In genomic region chr11:69763551-69763950, GRCm38 (mm10) we compare ENCODE assay signal across 16 mouse cellular contexts. TPM values are rescaled to one million over a fixed set of nuclear protein-coding genes. Genes with fewer than 3 reads are reported as not detected.
A peak's percentile ranks its signal among the peaks of the same experiment; 100 is the strongest.
DNase-seq lines count a peak whose midpoint lies in the region; ATAC-seq and TF ChIP-seq lines count a peak whose summit lies in the region.
"Had no signal": no experiment of that assay in that cellular context is flagged by ENCODE, and none has a peak within 500 bp of the region (broad histone marks: within the 10 kb centered on the region; RNA-seq: fewer than 3 reads in every experiment).

No protein-coding gene starts in this region.

- TF ChIP-seq CTCF in left cerebral cortex, adult 2 months (IDR thresholded peaks at IDR 0.05), result peak; percentile 27

- intact Hi-C loops in left cerebral cortex, adult 2 months (cut with DNase I), result no loop called here
- intact Hi-C loops in left cerebral cortex, postnatal 4 days (cut with DNase I), result loop anchor here (5.0 kb wide), 1 partner anchor 39 kb away; the partner anchor contains the start of gene Fgf11

- ATAC-seq in CD4-positive, CD25-positive, alpha-beta regulatory T cell, adult 4 months, result no peak

- peak; percentile 50 for DNase-seq in CD4-positive, CD25-positive, alpha-beta regulatory T cell, adult 2 months (ENCODE audit: low read depth, low spot score)
- DNase-seq in left cerebral cortex, adult 2 months (ENCODE audit: extremely low spot score in 1 of 2, low spot score in 2 of 2), result no peak
- DNase-seq in left cerebral cortex, postnatal 4 days, result no peak
- DNase-seq in thymus, postnatal 4 days, result peak; percentile 48
- no peak for DNase-seq in thymus, adult 18-20 months
- DNase-seq in adrenal gland, adult 2 months, result no peak
- no peak for DNase-seq in adrenal gland, adult 8-10 months
- DNase-seq: cerebellum, postnatal 36 days; spleen, adult 18-20 months; thymus, postnatal 36 days had no signal

- H3K27ac ChIP-seq in left cerebral cortex, adult 2 months, result no peak overlapping the region
- H3K27ac ChIP-seq: forebrain, embryonic 10.5 days had no signal

- no peak overlapping the region for H3K4me3 ChIP-seq in left cerebral cortex, adult 2 months
- H3K4me3 ChIP-seq: forebrain, embryonic 10.5 days had no signal

RNA-seq across cellular contexts. Expression of gene Slc35g3, which starts 1.8 kb away (rescaled TPM):
- polyA plus RNA-seq in CD4-positive, CD25-positive, alpha-beta regulatory T cell, adult 4 months (2017; shearing (Covaris generic)), result not detected
- not detected for total RNA-seq in left cerebral cortex, adult 2 months (2021)
- total RNA-seq in left cerebral cortex, postnatal 4 days (2021), result not detected
- not detected for total RNA-seq in adrenal gland, adult 2 months (2021)
- polyA plus RNA-seq in adrenal gland, adult 2 months (2012; rRNA removed), result not detected in 2 replicates
- total RNA-seq in adrenal gland, adult 8-10 months (2022), result not detected
- total RNA-seq: gastrocnemius, adult 18-20 months; left cerebral cortex, postnatal 10 days had no signal
- polyA plus RNA-seq: forebrain, embryonic 10.5 days; heart, embryonic 14.5 days; large intestine, adult 2 months had no signal

RNA-seq across cellular contexts. Expression of gene Zbtb4, which starts 2.2 kb away (rescaled TPM):
- 10 to 100 TPM; 11.2 to 11.8 TPM for polyA plus RNA-seq in CD4-positive, CD25-positive, alpha-beta regulatory T cell, adult 4 months (2017; shearing (Covaris generic))
- 100 to 1,000 TPM; 134 to 167 TPM for total RNA-seq in left cerebral cortex, adult 2 months (2021)
- 10 to 100 TPM; 47.9 to 52.5 TPM for total RNA-seq in left cerebral cortex, postnatal 4 days (2021)
- total RNA-seq in adrenal gland, adult 2 months (2021), result 10 to 100 TPM; 47.3 to 74.8 TPM
- 66.0 and 73.6 TPM in 2 replicates for polyA plus RNA-seq in adrenal gland, adult 2 months (2012; rRNA removed)
- total RNA-seq in adrenal gland, adult 8-10 months (2022), result 100 to 1,000 TPM in 2 of 4 experiments, 10 to 100 TPM in 2; 73.0 to 121 (median 97.6) TPM

RNA-seq across cellular contexts. Expression of gene Polr2a, which starts 5.1 kb away (rescaled TPM):
- polyA plus RNA-seq in CD4-positive, CD25-positive, alpha-beta regulatory T cell, adult 4 months (2017; shearing (Covaris generic)), result 10 to 100 TPM; 25.6 to 36.0 TPM
- 10 to 100 TPM; 55.1 to 56.6 TPM for total RNA-seq in left cerebral cortex, adult 2 months (2021)
- 10 to 100 TPM; 49.6 to 54.6 TPM for total RNA-seq in left cerebral cortex, postnatal 4 days (2021)
- total RNA-seq in adrenal gland, adult 2 months (2021), result 10 to 100 TPM; 71.4 to 77.9 TPM
- polyA plus RNA-seq in adrenal gland, adult 2 months (2012; rRNA removed), result 20.6 and 38.3 TPM in 2 replicates
- total RNA-seq in adrenal gland, adult 8-10 months (2022), result 100 to 1,000 TPM in 2 of 4 experiments, 10 to 100 TPM in 2; 85.2 to 125 (median 101) TPM

RNA-seq across cellular contexts. Expression of gene Chrnb1, which starts 32.2 kb away (rescaled TPM):
- polyA plus RNA-seq in CD4-positive, CD25-positive, alpha-beta regulatory T cell, adult 4 months (2017; shearing (Covaris generic)), result 1 to 10 TPM; 2.9 to 4.5 TPM
- 1 to 10 TPM; 1.0 to 1.4 TPM for total RNA-seq in left cerebral cortex, adult 2 months (2021)
- total RNA-seq in left cerebral cortex, postnatal 4 days (2021), result 1 to 10 TPM in 1 of 2 experiments, under 1 TPM in 1; 0.48 to 1.5 TPM
- 1 to 10 TPM; 1.7 to 3.1 TPM for total RNA-seq in adrenal gland, adult 2 months (2021)
- polyA plus RNA-seq in adrenal gland, adult 2 months (2012; rRNA removed), result 2.7 and 3.0 TPM in 2 replicates
- 1 to 10 TPM; 1.5 to 8.1 (median 5.0) TPM for total RNA-seq in adrenal gland, adult 8-10 months (2022)

RNA-seq across cellular contexts. Expression of gene Fgf11, which starts 38.1 kb away (rescaled TPM):
- polyA plus RNA-seq in CD4-positive, CD25-positive, alpha-beta regulatory T cell, adult 4 months (2017; shearing (Covaris generic)), result not detected
- 10 to 100 TPM; 15.9 to 19.8 TPM for total RNA-seq in left cerebral cortex, adult 2 months (2021)
- 10 to 100 TPM; 25.2 to 29.6 TPM for total RNA-seq in left cerebral cortex, postnatal 4 days (2021)
- total RNA-seq in adrenal gland, adult 2 months (2021), result 10 to 100 TPM in 1 of 2 experiments, 1 to 10 TPM in 1; 4.6 to 12.8 TPM
- 6.0 and 13.4 TPM in 2 replicates for polyA plus RNA-seq in adrenal gland, adult 2 months (2012; rRNA removed)
- 10 to 100 TPM in 2 of 4 experiments, 1 to 10 TPM in 2; 2.5 to 32.7 (median 16.9) TPM for total RNA-seq in adrenal gland, adult 8-10 months (2022)

Comparison
In these comparisons a context has a peak if more than half of its experiments do, and no peak if none do; other contexts are left out.
1. DNase-seq: peak in CD4-positive, CD25-positive, alpha-beta regulatory T cell, adult 2 months (single experiment) and thymus, postnatal 4 days (single experiment); none in left cerebral cortex, adult 2 months (0 of 2), left cerebral cortex, postnatal 4 days (single experiment), thymus, adult 18-20 months (0 of 2), adrenal gland, adult 2 months (single experiment) and adrenal gland, adult 8-10 months (single experiment).